Mouse (Mus musculus) erythroblast, embryonic 14.5 days (primary cell): Measurements from ENCODE around the gene Vps8. TPM values are rescaled to one million over a fixed set of nuclear protein-coding genes. Genes with fewer than 3 reads are reported as not detected.

Source experiments
- H3K27me3 ChIP-seq: 2 replicates; pipeline ENCODE4 v1.6.1; 2012; ENCODE audit warnings: inconsistent platforms; ENCODE audit not compliant: control insufficient read depth
- H3K36me3 ChIP-seq: 2 replicates; pipeline ENCODE4 v1.6.1; 2012; ENCODE audit warnings: mild to moderate bottlenecking, inconsistent platforms; ENCODE audit not compliant: control insufficient read depth
- H3K4me1 ChIP-seq: 2 replicates; pipeline ENCODE4 v1.6.1; 2012; ENCODE audit warnings: inconsistent platforms; ENCODE audit not compliant: control insufficient read depth
- H3K4me3 ChIP-seq: replicated peaks from 2 replicates; pipeline ENCODE3; 2012; ENCODE audit warnings: moderate library complexity, mild to moderate bottlenecking, inconsistent platforms
- H3K9me3 ChIP-seq: 2 replicates; pipeline ENCODE4 v1.6.1; 2012; ENCODE audit warnings: low read length, inconsistent platforms, mixed read lengths; ENCODE audit not compliant: control insufficient read depth
- GATA1 ChIP-seq: IDR thresholded peaks from 2 replicates; pipeline ENCODE4 v1.6.1; 2012; ENCODE audit warnings: low read length, inconsistent platforms, mixed read lengths
- TAL1 ChIP-seq: IDR thresholded peaks from 3 replicates; pipeline ENCODE4 v1.6.1; 2012; ENCODE audit warnings: low read length, inconsistent platforms, mixed read lengths
- polyA plus RNA-seq: library from polyadenylated mRNA; stranded (reverse); fragments of >175 nt; gene quantifications from 2 replicates; pipeline ENCODE4 v1.2.3, GENCODE M21; 2012

The Vps8 gene
- polyA plus RNA-seq, 1 experiment, result 3.1 TPM

GRCm38 (mm10) chr16:21570786-21571185, 147.9 kb downstream of the Vps8 start:
- no peak overlapping the region for H3K4me3 ChIP-seq
- no peaks in the 10 kb centered on the region for H3K27me3 ChIP-seq
- H3K4me1 ChIP-seq, result no peaks in the 10 kb centered on the region
- no peak for TF ChIP-seq TAL1
- TF ChIP-seq GATA1, result no peak
- H3K9me3 ChIP-seq, result no peaks in the 10 kb centered on the region
- peaks cover 2% of the 10 kb centered on the region; the same call in 1 of the 2 replicates for H3K36me3 ChIP-seq

GRCm38 (mm10) chr16:21576000-21576420, 153.1 kb downstream of the Vps8 start:
- Histone ChIP-seq H3K27me3 (no peaks in the 10 kb centered on the region), H3K36me3 (no peaks in the 10 kb centered on the region; the same call in 1 of the 2 replicates), H3K4me3 (no peak overlapping the region), H3K9me3 (no peaks in the 10 kb centered on the region), H3K4me1 (no peaks in the 10 kb centered on the region)
- TF ChIP-seq TAL1 (no peak), GATA1 (no peak)

- no peaks in the 10 kb centered on the region for H3K27me3 ChIP-seq
- H3K9me3 ChIP-seq, result no peaks in the 10 kb centered on the region
- TF ChIP-seq TAL1 (no peak), GATA1 (no peak)
- H3K4me1 ChIP-seq, result no peaks in the 10 kb centered on the region
- H3K36me3 ChIP-seq, result no peaks in the 10 kb centered on the region
- H3K4me3 ChIP-seq, result no peak overlapping the region
These were observed 166.2 kb downstream of the Vps8 start for GRCm38 (mm10) chr16:21589110-21589509.

- Histone ChIP-seq H3K4me3 (no peak overlapping the region), H3K36me3 (no peaks in the 10 kb centered on the region), H3K27me3 (no peaks in the 10 kb centered on the region), H3K9me3 (no peaks in the 10 kb centered on the region), H3K4me1 (no peaks in the 10 kb centered on the region)
- TF ChIP-seq TAL1 (no peak), GATA1 (no peak)
These were observed 167.9 kb downstream of the Vps8 start for GRCm38 (mm10) chr16:21590806-21591205.

GRCm38 (mm10) chr16:21591511-21591910, 168.6 kb downstream of the Vps8 start:
- Histone ChIP-seq H3K36me3 (no peaks in the 10 kb centered on the region), H3K9me3 (no peaks in the 10 kb centered on the region), H3K27me3 (no peaks in the 10 kb centered on the region), H3K4me1 (no peaks in the 10 kb centered on the region), H3K4me3 (no peak overlapping the region)
- no peak for TF ChIP-seq GATA1
- TF ChIP-seq TAL1, result no peak

GRCm38 (mm10) chr16:21595539-21595938, 172.6 kb downstream of the Vps8 start:
- no peak for TF ChIP-seq TAL1

GRCm38 (mm10) chr16:21604354-21604753, 181.4 kb downstream of the Vps8 start:
- Histone ChIP-seq H3K36me3 (no peaks in the 10 kb centered on the region), H3K4me1 (no peaks in the 10 kb centered on the region), H3K4me3 (no peak overlapping the region), H3K9me3 (no peaks in the 10 kb centered on the region), H3K27me3 (no peaks in the 10 kb centered on the region)
- TF ChIP-seq GATA1 (no peak), TAL1 (no peak)

More at GRCm38 (mm10) chr16:21595539-21595938, 172.6 kb downstream of the Vps8 start:
- H3K27me3 ChIP-seq, result no peaks in the 10 kb centered on the region
- no peak overlapping the region for H3K4me3 ChIP-seq
- H3K4me1 ChIP-seq, result no peaks in the 10 kb centered on the region
- H3K9me3 ChIP-seq, result no peaks in the 10 kb centered on the region
- no peaks in the 10 kb centered on the region for H3K36me3 ChIP-seq

GRCm38 (mm10) chr16:21606249-21607020, 183.5 kb downstream of the Vps8 start:
- Histone ChIP-seq H3K36me3 (no peaks in the 10 kb centered on the region), H3K27me3 (no peaks in the 10 kb centered on the region)
- TF ChIP-seq GATA1 (no peak), TAL1 (no peak)

GRCm38 (mm10) chr16:21607021-21607650, 184.2 kb downstream of the Vps8 start:
- TF ChIP-seq GATA1 (no peak), TAL1 (no peak)

More at GRCm38 (mm10) chr16:21606249-21607020, 183.5 kb downstream of the Vps8 start:
- Histone ChIP-seq H3K4me1 (no peaks in the 10 kb centered on the region), H3K9me3 (no peaks in the 10 kb centered on the region), H3K4me3 (no peak overlapping the region)

More at GRCm38 (mm10) chr16:21607021-21607650, 184.2 kb downstream of the Vps8 start:
- Histone ChIP-seq H3K9me3 (no peaks in the 10 kb centered on the region), H3K4me3 (no peak overlapping the region), H3K27me3 (no peaks in the 10 kb centered on the region), H3K36me3 (no peaks in the 10 kb centered on the region), H3K4me1 (no peaks in the 10 kb centered on the region)
